Mouse (Mus musculus) left cerebral cortex, adult 18-20 months (tissue): ENCODE results near the gene Krt35. TPM values are rescaled to one million over a fixed set of nuclear protein-coding genes. Genes with fewer than 3 reads are reported as not detected.

Experiments
- DNase-seq, 2 experiments: peaks; one replicate each; pipeline ENCODE4 v3.0.0; 2021 to 2022; ENCODE audit warnings: low spot score in 2 of 2, mixed read lengths in 1 of 2
- total RNA-seq, 2 experiments: library from RNA; stranded (reverse); gene quantifications; 2 replicates each; pipeline ENCODE4 v1.2.3; 2021

The Krt35 gene
- total RNA-seq, 2 experiments from 2014 or later: not detected

- DNase-seq: no peak
These were observed 29.6 kb downstream of the Krt35 start for GRCm38 (mm10) chr11:100066236-100067010.

- no peak for DNase-seq
These were observed 37.2 kb downstream of the Krt35 start for GRCm38 (mm10) chr11:100058875-100059274.

GRCm38 (mm10) chr11:100055686-100056655, 40.1 kb downstream of the Krt35 start:
- no peak for DNase-seq

GRCm38 (mm10) chr11:100050451-100050850, 45.6 kb downstream of the Krt35 start, which contains the start of gene Krt31:
Gene Krt31, minus strand, starts transcription at chr11:100050551.
- no peak for DNase-seq

- DNase-seq: no peak
These were observed 48.8 kb downstream of the Krt35 start for GRCm38 (mm10) chr11:100047193-100047592.

GRCm38 (mm10) chr11:100046303-100046866, 49.7 kb downstream of the Krt35 start:
- no peak for DNase-seq

Other genes with a start within 250 kb of the Krt35 start
- not detected for gene Krtap4-16, start 244.6 kb downstream of the Krt35 start, total RNA-seq
- not detected for gene Gm11568, start 238.3 kb downstream of the Krt35 start, total RNA-seq
- not detected for gene Gm11559, start 231.8 kb downstream of the Krt35 start, total RNA-seq
- not detected for gene Krtap9-1, start 222.9 kb downstream of the Krt35 start, total RNA-seq
- not detected for gene Gm11567, start 217.1 kb downstream of the Krt35 start, total RNA-seq
- gene Krtap31-1, start 188.3 kb downstream of the Krt35 start, total RNA-seq: not detected
- gene Gm11565, start 181.5 kb downstream of the Krt35 start, total RNA-seq: not detected
- not detected for gene Krtap31-2, start 159.9 kb downstream of the Krt35 start, total RNA-seq
- gene Krtap9-5, start 147.8 kb downstream of the Krt35 start, total RNA-seq: not detected
- gene Krtap29-1, start 117.2 kb downstream of the Krt35 start, total RNA-seq: not detected
- not detected for gene Krtap16-1, start 109.6 kb downstream of the Krt35 start, total RNA-seq
- not detected for gene Krtap17-1, start 102.2 kb downstream of the Krt35 start, total RNA-seq
- not detected for gene Krt33a, start 80.0 kb downstream of the Krt35 start, total RNA-seq
- not detected for gene Krt33b, start 66.4 kb downstream of the Krt35 start, total RNA-seq
- not detected for gene Krt34, start 54.7 kb downstream of the Krt35 start, total RNA-seq
- gene Krt31, start 45.7 kb downstream of the Krt35 start, total RNA-seq: not detected
- gene Krt32, start 8.0 kb downstream of the Krt35 start, total RNA-seq: not detected
- gene Krt36, start 9.4 kb upstream of the Krt35 start, total RNA-seq: not detected
- not detected for gene Krt13, start 25.3 kb upstream of the Krt35 start, total RNA-seq
- not detected for gene Krt15, start 39.7 kb upstream of the Krt35 start, total RNA-seq
- gene Krt19, start 52.4 kb upstream of the Krt35 start, total RNA-seq: not detected
- 1 to 10 TPM; 3.8 to 4.9 TPM for gene Krt9, start 97.0 kb upstream of the Krt35 start, total RNA-seq
- gene Krt14, start 111.3 kb upstream of the Krt35 start, total RNA-seq: not detected
- gene Krt16, start 152.7 kb upstream of the Krt35 start, total RNA-seq: not detected
- gene Krt17, start 164.8 kb upstream of the Krt35 start, total RNA-seq: under 1 TPM in 1 of 2 experiments, not detected in 1; 0.28 TPM
- under 1 TPM in 1 of 2 experiments, not detected in 1; 0.35 TPM for gene Krt42, start 173.6 kb upstream of the Krt35 start, total RNA-seq
- gene Eif1, start 223.6 kb upstream of the Krt35 start, total RNA-seq: 100 to 1,000 TPM; 831 to 849 TPM
- gene Gast, start 238.2 kb upstream of the Krt35 start, total RNA-seq: not detected